Mouse (Mus musculus) adrenal gland, postnatal 4 days (tissue): ENCODE data around the gene Bcas3. TPM values are rescaled to one million over a fixed set of nuclear protein-coding genes. Genes with fewer than 3 reads are reported as not detected.

Source experiments
- microRNA-seq: library from miRNA; unstranded; fragments of <30 nt; microRNA quantifications from one replicate; pipeline ENCODE4 v1.2.0, GENCODE M21; 2021
- total RNA-seq, 2 experiments: library from RNA; stranded (reverse); gene quantifications; 2 replicates each; pipeline ENCODE4 v1.2.3; 2021

The Bcas3 gene
- total RNA-seq, 2 experiments from 2014 or later = 43.8 to 43.9 TPM

Small RNA genes lying within 50 kb of the gene (microRNA-seq; reads per million reads assigned to microRNA genes)
- not detected for gene Mir5110

Other genes with a start within 250 kb of the Bcas3 start
- gene Usp32, start 213.0 kb upstream of the Bcas3 start, total RNA-seq = 10 to 100 TPM; 40.2 to 44.6 TPM
- gene 1700125H20Rik, start 182.8 kb upstream of the Bcas3 start, total RNA-seq = 1 to 10 TPM in 1 of 2 experiments, under 1 TPM in 1; 0.62 to 1.3 TPM
- 10 to 100 TPM; 58.8 to 59.0 TPM for gene Appbp2, start 118.0 kb upstream of the Bcas3 start, total RNA-seq
- gene Ppm1d, start 41.9 kb upstream of the Bcas3 start, total RNA-seq = 10 to 100 TPM; 23.3 to 24.7 TPM